Comparison of ENCODE assay signal across 13 mouse cellular contexts in genomic region chr15:10722629-10723339, GRCm38 (mm10). TPM values are rescaled to one million over a fixed set of nuclear protein-coding genes. Genes with fewer than 3 reads are reported as not detected.
DNase-seq lines count a peak whose midpoint lies in the region; ATAC-seq and TF ChIP-seq lines count a peak whose summit lies in the region.
"Had no signal": no experiment of that assay in that cellular context is flagged by ENCODE, and none has a peak within 500 bp of the region (broad histone marks: within the 10 kb centered on the region; RNA-seq: fewer than 3 reads in every experiment).

No protein-coding gene starts in this region.

- TF ChIP-seq CTCF in E14TG2a.4 (conservative IDR thresholded peaks at IDR 0.05; ENCODE audit: low read length), result no peak

- H3K9ac ChIP-seq in kidney, embryonic 15.5 days, result no peak overlapping the region
- no peak overlapping the region for H3K9ac ChIP-seq in hindbrain, embryonic 14.5 days
- H3K9ac ChIP-seq: liver, postnatal 0 days had no signal

- no peaks in the 10 kb centered on the region for H3K36me3 ChIP-seq in kidney, embryonic 15.5 days
- H3K36me3 ChIP-seq in E14TG2a.4 (ENCODE audit: insufficient read depth, low read length), result no peaks in the 10 kb centered on the region
- H3K36me3 ChIP-seq in hindbrain, embryonic 14.5 days (replicated peaks; ENCODE audit: control insufficient read depth, insufficient read depth), result no peaks in the 10 kb centered on the region
- H3K36me3 ChIP-seq: heart, embryonic 10.5 days had no signal

- no peaks in the 10 kb centered on the region for H3K9me3 ChIP-seq in kidney, embryonic 15.5 days (replicated peaks)
- H3K9me3 ChIP-seq in E14TG2a.4 (ENCODE audit: low read length), result peaks cover 6% of the 10 kb centered on the region
- H3K9me3 ChIP-seq in hindbrain, embryonic 14.5 days (ENCODE audit: control insufficient read depth, low read length), result no peaks in the 10 kb centered on the region
- H3K9me3 ChIP-seq: heart, embryonic 10.5 days had no signal

- no peaks in the 10 kb centered on the region for H3K27me3 ChIP-seq in kidney, embryonic 15.5 days
- H3K27me3 ChIP-seq in E14TG2a.4 (ENCODE audit: insufficient read depth, low read length), result 0 out of 2 replicates have a peak, but pooled peaks cover 2% of the 10 kb centered on the region
- H3K27me3 ChIP-seq in hindbrain, embryonic 14.5 days (ENCODE audit: control insufficient read depth, insufficient read depth, low read length), result no peaks in the 10 kb centered on the region

- H3K4me2 ChIP-seq in kidney, embryonic 15.5 days, result no peak overlapping the region
- no peak overlapping the region for H3K4me2 ChIP-seq in hindbrain, embryonic 14.5 days (replicated peaks)

- H3K27ac ChIP-seq in kidney, embryonic 15.5 days, result 0 out of 2 replicates have a peak overlapping the region, but pooled peaks have one; percentile 18
- H3K27ac ChIP-seq in hindbrain, embryonic 14.5 days, result no peak overlapping the region
- H3K27ac ChIP-seq: heart, embryonic 10.5 days; layer of hippocampus, adult 2 months had no signal

- H3K4me3 ChIP-seq in kidney, embryonic 15.5 days (replicated peaks), result no peak overlapping the region
- H3K4me3 ChIP-seq in E14TG2a.4 (replicated peaks; ENCODE audit: low read length), result peak overlapping the region; percentile 42
- H3K4me3 ChIP-seq in hindbrain, embryonic 14.5 days (replicated peaks; ENCODE audit: low read length), result no peak overlapping the region
- H3K4me3 ChIP-seq: heart, embryonic 10.5 days; layer of hippocampus, adult 2 months had no signal

- H3K4me1 ChIP-seq in kidney, embryonic 15.5 days, result peaks cover 20% of the 10 kb centered on the region
- peaks cover 72% of the 10 kb centered on the region for H3K4me1 ChIP-seq in E14TG2a.4 (replicated peaks; ENCODE audit: low read depth, low read length)
- peaks cover 4% of the 10 kb centered on the region for H3K4me1 ChIP-seq in hindbrain, embryonic 14.5 days (replicated peaks; ENCODE audit: control insufficient read depth, insufficient read depth, low read length)

- no peak for DNase-seq in kidney, postnatal 10 days
- DNase-seq in R1 (ENCODE audit: low read depth, low spot score), result peak; percentile 77
- DNase-seq in hindbrain, embryonic 14.5 days (ENCODE audit: low spot score), result no peak
- no peak for DNase-seq in layer of hippocampus, adult 9-11 months
- no peak for DNase-seq in c-Kit-positive CD71-positive TER-119-positive erythroid progenitor cells, embryonic 14.5 days (ENCODE audit: low spot score)
- DNase-seq: cerebellum, postnatal 14 days; kidney, adult 18-20 months; liver, postnatal 0 days; spleen, adult 18-20 months had no signal

- 34% methylated on average over 12 of the region's 12 CpGs for WGBS in kidney, embryonic 15.5 days
- WGBS in hindbrain, embryonic 14.5 days, result 17% methylated on average over 12 of the region's 12 CpGs

- ATAC-seq in kidney, embryonic 15.5 days (replicated peaks; ENCODE audit: low FRiP score), result no peak
- ATAC-seq in hindbrain, embryonic 14.5 days (ENCODE audit: low FRiP score), result 0 out of 2 replicates have a peak, but pooled peaks have one; percentile 51
- ATAC-seq: liver, postnatal 0 days had no signal

RNA-seq across cellular contexts. Expression of gene Rai14, which starts 8.4 kb away (rescaled TPM):
- polyA plus RNA-seq in kidney, embryonic 15.5 days (2015; fragmentation: Nextera tagmentation; extraction: Ambion mirVana), result 66.4 and 67.8 TPM in 2 replicates
- 11.6 and 12.9 TPM in 2 replicates for polyA plus RNA-seq in hindbrain, embryonic 14.5 days (2014; fragmentation: Nextera tagmentation; extraction: Ambion mirVana)
